Comparison of ENCODE assay signal across 21 mouse cellular contexts in genomic region chr11:67546582-67546981, GRCm38 (mm10).
DNase-seq lines count a peak whose midpoint lies in the region; ATAC-seq lines count a peak whose summit lies in the region.
"Had no signal": no experiment of that assay in that cellular context is flagged by ENCODE, and none has a peak within 500 bp of the region (broad histone marks: within the 10 kb centered on the region; RNA-seq: fewer than 3 reads in every experiment).

No protein-coding gene starts in this region.

- no peak overlapping the region for H3K4me3 ChIP-seq in hindbrain, embryonic 16.5 days (ENCODE audit: low read length)
- H3K4me3 ChIP-seq in hindbrain, embryonic 12.5 days, result no peak overlapping the region
- H3K4me3 ChIP-seq in midbrain, embryonic 11.5 days (ENCODE audit: low read depth, low read length), result no peak overlapping the region
- no peak overlapping the region for H3K4me3 ChIP-seq in midbrain, embryonic 15.5 days
- H3K4me3 ChIP-seq: embryonic facial prominence, embryonic 12.5 days; heart, adult 2 months; limb, embryonic 13.5 days; liver, embryonic 15.5 days had no signal

- H3K4me2 ChIP-seq in hindbrain, embryonic 16.5 days (ENCODE audit: low read length), result no peak overlapping the region
- H3K4me2 ChIP-seq in hindbrain, embryonic 12.5 days (replicated peaks), result no peak overlapping the region
- H3K4me2 ChIP-seq in midbrain, embryonic 11.5 days, result no peak overlapping the region
- H3K4me2 ChIP-seq in midbrain, embryonic 15.5 days, result no peak overlapping the region
- H3K4me2 ChIP-seq: embryonic facial prominence, embryonic 12.5 days; limb, embryonic 13.5 days; liver, embryonic 15.5 days had no signal

- no peaks in the 10 kb centered on the region for H3K36me3 ChIP-seq in hindbrain, embryonic 16.5 days (ENCODE audit: control insufficient read depth, insufficient read depth, low read length)
- no peaks in the 10 kb centered on the region for H3K36me3 ChIP-seq in hindbrain, embryonic 12.5 days
- no peaks in the 10 kb centered on the region for H3K36me3 ChIP-seq in midbrain, embryonic 11.5 days (ENCODE audit: control insufficient read depth, insufficient read depth, low read length)
- H3K36me3 ChIP-seq in midbrain, embryonic 15.5 days (replicated peaks), result no peaks in the 10 kb centered on the region
- H3K36me3 ChIP-seq: embryonic facial prominence, embryonic 12.5 days; G1E; limb, embryonic 13.5 days; liver, embryonic 15.5 days had no signal

- no peak for ATAC-seq in hindbrain, embryonic 16.5 days
- no peak for ATAC-seq in hindbrain, embryonic 12.5 days (ENCODE audit: low FRiP score)
- ATAC-seq in midbrain, embryonic 11.5 days (ENCODE audit: low FRiP score), result no peak
- ATAC-seq in midbrain, embryonic 15.5 days (replicated peaks), result no peak
- ATAC-seq: CD4-positive, CD25-positive, alpha-beta regulatory T cell, adult 4 months; forebrain, embryonic 16.5 days; hindbrain, postnatal 0 days; lung, postnatal 0 days had no signal

- peaks cover 11% of the 10 kb centered on the region for H3K4me1 ChIP-seq in hindbrain, embryonic 16.5 days (ENCODE audit: control insufficient read depth, insufficient read depth, low read depth, low read length)
- peaks cover 5% of the 10 kb centered on the region; the same call in 1 of the 2 replicates for H3K4me1 ChIP-seq in hindbrain, embryonic 12.5 days
- H3K4me1 ChIP-seq in midbrain, embryonic 11.5 days (ENCODE audit: control insufficient read depth, insufficient read depth, low read length), result no peaks in the 10 kb centered on the region
- H3K4me1 ChIP-seq in midbrain, embryonic 15.5 days, result peaks cover 8% of the 10 kb centered on the region

- 37% methylated on average over 5 of the region's 5 CpGs for WGBS in hindbrain, embryonic 16.5 days
- 36% methylated on average over 5 of the region's 5 CpGs for WGBS in hindbrain, embryonic 12.5 days
- 53% methylated on average over 5 of the region's 5 CpGs for WGBS in midbrain, embryonic 11.5 days
- 49% methylated on average over 5 of the region's 5 CpGs for WGBS in midbrain, embryonic 15.5 days

- peak; percentile 13 for DNase-seq in embryo, embryonic 10 days (ENCODE audit: low spot score)
- no peak for DNase-seq in embryo, embryonic 9.5 days (ENCODE audit: extremely low spot score)
- DNase-seq in midbrain, embryonic 11.5 days (ENCODE audit: low spot score, missing footprints), result peak; percentile 69
- no peak for DNase-seq in layer of hippocampus, adult 18-20 months (ENCODE audit: low spot score in 2 of 2)
- DNase-seq in urinary bladder, postnatal 4 days (ENCODE audit: low spot score in 2 of 2), result no peak
- DNase-seq: adrenal gland, adult 2 months; cerebellum, adult 9-11 months; kidney, adult 11 months; thymus, postnatal 25 days had no signal

- no peaks in the 10 kb centered on the region for H3K27me3 ChIP-seq in hindbrain, embryonic 16.5 days (replicated peaks; ENCODE audit: control insufficient read depth, insufficient read depth, low read length)
- no peaks in the 10 kb centered on the region for H3K27me3 ChIP-seq in hindbrain, embryonic 12.5 days
- H3K27me3 ChIP-seq in midbrain, embryonic 11.5 days (ENCODE audit: control insufficient read depth, insufficient read depth, low read length), result no peaks in the 10 kb centered on the region
- H3K27me3 ChIP-seq in midbrain, embryonic 15.5 days (replicated peaks), result no peaks in the 10 kb centered on the region
- H3K27me3 ChIP-seq: embryonic facial prominence, embryonic 12.5 days; limb, embryonic 13.5 days; liver, embryonic 15.5 days had no signal

- no peaks in the 10 kb centered on the region for H3K9me3 ChIP-seq in hindbrain, embryonic 16.5 days (ENCODE audit: control insufficient read depth, low read length)
- no peaks in the 10 kb centered on the region for H3K9me3 ChIP-seq in hindbrain, embryonic 12.5 days (replicated peaks)
- no peaks in the 10 kb centered on the region for H3K9me3 ChIP-seq in midbrain, embryonic 11.5 days (ENCODE audit: control insufficient read depth, low read length)
- no peaks in the 10 kb centered on the region for H3K9me3 ChIP-seq in midbrain, embryonic 15.5 days
- H3K9me3 ChIP-seq: embryonic facial prominence, embryonic 12.5 days; limb, embryonic 13.5 days; liver, embryonic 15.5 days had no signal

- 0 out of 2 replicates have a peak overlapping the region, but pooled peaks have one; percentile 7 for H3K27ac ChIP-seq in hindbrain, embryonic 16.5 days (ENCODE audit: low read depth, low read length)
- H3K27ac ChIP-seq in hindbrain, embryonic 12.5 days, result no peak overlapping the region
- no peak overlapping the region for H3K27ac ChIP-seq in midbrain, embryonic 11.5 days (ENCODE audit: low read depth, low read length)
- H3K27ac ChIP-seq in midbrain, embryonic 15.5 days, result no peak overlapping the region
- H3K27ac ChIP-seq: embryonic facial prominence, embryonic 12.5 days; heart, adult 2 months; hindbrain, postnatal 0 days; limb, embryonic 13.5 days; liver, embryonic 15.5 days had no signal

- no peak overlapping the region for H3K9ac ChIP-seq in hindbrain, embryonic 16.5 days (ENCODE audit: low read depth, low read length)
- no peak overlapping the region for H3K9ac ChIP-seq in hindbrain, embryonic 12.5 days
- H3K9ac ChIP-seq in midbrain, embryonic 11.5 days (ENCODE audit: low read length), result no peak overlapping the region
- no peak overlapping the region for H3K9ac ChIP-seq in midbrain, embryonic 15.5 days
- H3K9ac ChIP-seq: embryonic facial prominence, embryonic 12.5 days; limb, embryonic 13.5 days; liver, embryonic 15.5 days had no signal

Comparison
In these comparisons a context has a peak if more than half of its experiments do, and no peak if none do; other contexts are left out.
1. DNase-seq: peak in embryo, embryonic 10 days (single experiment) and midbrain, embryonic 11.5 days (single experiment); none in embryo, embryonic 9.5 days (single experiment), layer of hippocampus, adult 18-20 months (0 of 2) and urinary bladder, postnatal 4 days (0 of 2).